Mouse (Mus musculus): ENCODE data around the gene Olfr1504. TPM values are rescaled to one million over a fixed set of nuclear protein-coding genes. Genes with fewer than 3 reads are reported as not detected.
"Not testable (repeated sequence)": the region's sequence is repeated elsewhere in the genome, so short reads cannot be mapped to it uniquely, and the experiment has no call there.

Gene Olfr1504
- not detected in 2 replicates for polyA plus RNA-seq (2012; rRNA removed)

DNA sequence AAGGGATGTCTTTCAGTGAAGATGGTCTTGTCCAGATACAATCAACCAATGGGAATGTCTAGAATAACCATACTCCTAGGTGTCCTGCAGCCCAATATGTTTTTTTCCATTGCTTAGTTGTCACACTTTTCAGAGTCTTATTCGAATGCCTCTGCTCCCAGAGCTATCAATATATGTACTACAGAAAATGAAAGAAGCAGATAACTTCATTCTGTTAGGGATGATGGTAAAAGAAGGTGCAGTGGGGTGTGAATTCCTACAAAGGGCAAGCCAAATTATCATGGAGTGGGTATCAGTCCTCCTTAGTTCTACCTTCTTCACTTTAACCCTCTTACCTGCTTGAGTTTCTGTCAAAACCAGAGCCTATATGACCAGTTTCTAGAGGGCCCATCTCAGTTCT lies at the start of gene Olfr1504:
Gene Olfr1504, minus strand, starts transcription at position 101 of the 400 bp plus-strand sequence.
- H3K27me3 ChIP-seq (ENCODE audit: control insufficient read depth, insufficient read depth, low read length) = no peaks in the 10 kb centered on the region
- no peak within 1 kb of the TSS for H3K27ac ChIP-seq (ENCODE audit: insufficient read depth, low read depth, low read length)
- WGBS = 42% methylated on average over 1 of the region's 1 CpGs
- no peaks in the 10 kb centered on the region for H3K4me1 ChIP-seq (ENCODE audit: control insufficient read depth, insufficient read depth, insufficient read length, low read length)
- H3K4me3 ChIP-seq (ENCODE audit: low read depth, low read length) = no peak within 1 kb of the TSS
- TF ChIP-seq POLR2A (IDR thresholded peaks at IDR 0.05; ENCODE audit: low read depth, low read length) (no peak), CTCF (IDR thresholded peaks at IDR 0.05; ENCODE audit: extremely low read depth, insufficient read length, insufficient replicate concordance, low read depth, low read length) (no peak)
- H3K36me3 ChIP-seq (ENCODE audit: control insufficient read depth, insufficient read depth, low read length) = no peaks in the 10 kb centered on the region

GRCm38 (mm10) chr19:13913230-13913629 lies 15.5 kb upstream of the Olfr1504 start, which contains the start of gene Olfr1505:
TSS of gene Olfr1505 (plus strand) at chr19:13913530.
- H3K27ac ChIP-seq (ENCODE audit: insufficient read depth, low read depth, low read length) = no peak within 1 kb of the TSS
- H3K4me3 ChIP-seq (ENCODE audit: low read depth, low read length) = no peak within 1 kb of the TSS
- H3K27me3 ChIP-seq (ENCODE audit: control insufficient read depth, insufficient read depth, low read length) = no peaks in the 10 kb centered on the region
- no peaks in the 10 kb centered on the region for H3K36me3 ChIP-seq (ENCODE audit: control insufficient read depth, insufficient read depth, low read length)
- WGBS = 70% methylated on average over 2 of the region's 2 CpGs
- no peak for TF ChIP-seq CTCF (IDR thresholded peaks at IDR 0.05; ENCODE audit: extremely low read depth, insufficient read length, insufficient replicate concordance, low read depth, low read length)
- no peaks in the 10 kb centered on the region for H3K4me1 ChIP-seq (ENCODE audit: control insufficient read depth, insufficient read depth, insufficient read length, low read length)

DNA sequence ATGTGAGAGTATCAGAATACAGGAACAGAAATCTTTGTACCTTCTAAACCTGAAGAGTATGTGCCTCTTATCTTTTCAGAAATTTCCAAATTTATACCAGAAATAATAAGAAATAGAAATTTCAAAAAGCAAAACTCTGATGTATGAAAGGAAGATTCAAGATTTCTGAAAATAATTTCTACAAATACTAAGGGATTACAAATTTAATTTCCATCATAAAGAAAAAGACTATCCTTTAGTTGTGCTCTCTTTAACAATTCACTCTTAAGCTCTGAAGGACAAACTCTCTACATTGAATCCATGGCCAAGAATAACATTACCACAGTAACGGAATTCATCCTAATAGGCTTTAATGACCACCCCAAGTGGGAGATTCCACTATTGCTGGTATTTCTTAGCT lies 36.2 kb downstream of the Olfr1504 start, which contains the start of gene Olfr1502:
Gene Olfr1502, plus strand, starts transcription at position 301 of the 400 bp plus-strand sequence.
- Histone ChIP-seq H3K4me3 (ENCODE audit: low read depth, low read length) (no peak within 1 kb of the TSS), H3K27me3 (ENCODE audit: control insufficient read depth, insufficient read depth, low read length) (no peaks in the 10 kb centered on the region), H3K4me1 (ENCODE audit: control insufficient read depth, insufficient read depth, insufficient read length, low read length) (no peaks in the 10 kb centered on the region), H3K36me3 (ENCODE audit: control insufficient read depth, insufficient read depth, low read length) (no peaks in the 10 kb centered on the region), H3K27ac (ENCODE audit: insufficient read depth, low read depth, low read length) (no peak within 1 kb of the TSS)
- WGBS = 82% methylated on average over 1 of the region's 1 CpGs
- TF ChIP-seq POLR2A (IDR thresholded peaks at IDR 0.05; ENCODE audit: low read depth, low read length) = no peak

DNA sequence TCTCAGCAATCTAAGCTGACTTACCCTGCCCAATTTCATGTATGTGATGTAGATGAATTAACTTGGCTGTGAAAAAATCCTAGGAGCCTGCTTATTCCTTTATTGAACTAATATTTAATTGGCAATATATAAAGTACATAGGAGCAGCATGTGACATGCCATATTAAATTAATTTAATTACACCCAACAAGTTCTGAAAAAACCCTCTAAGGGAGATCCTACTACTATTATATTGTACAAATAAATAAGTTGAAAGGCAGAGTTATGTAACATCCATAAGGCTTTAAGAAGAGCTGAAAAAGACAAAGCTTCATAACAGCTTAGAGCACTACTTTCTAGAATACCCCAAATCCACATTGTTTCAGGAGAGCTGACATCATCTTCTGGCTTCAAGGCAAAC lies 47.1 kb downstream of the Olfr1504 start, which contains the start of gene Olfr1501:
Gene Olfr1501, minus strand, starts transcription at position 101 of the 400 bp plus-strand sequence.
- not testable (repeated sequence) for H3K27ac ChIP-seq (ENCODE audit: insufficient read depth, low read depth, low read length); H3K27me3 ChIP-seq (ENCODE audit: control insufficient read depth, insufficient read depth, low read length); H3K36me3 ChIP-seq (ENCODE audit: control insufficient read depth, insufficient read depth, low read length); H3K4me3 ChIP-seq (ENCODE audit: low read depth, low read length); H3K4me1 ChIP-seq (ENCODE audit: control insufficient read depth, insufficient read depth, insufficient read length, low read length)

Other genes with a start within 250 kb of the Olfr1504 start
- not detected in 2 replicates for gene Olfr1490, start 246.8 kb downstream of the Olfr1504 start, polyA plus RNA-seq (2012; rRNA removed)
- gene Olfr1491, start 200.7 kb downstream of the Olfr1504 start, polyA plus RNA-seq (2012; rRNA removed) = not detected in 2 replicates
- not detected in 2 replicates for gene Olfr1493-ps1, start 174.7 kb downstream of the Olfr1504 start, polyA plus RNA-seq (2012; rRNA removed)
- gene Olfr1494, start 158.2 kb downstream of the Olfr1504 start, polyA plus RNA-seq (2012; rRNA removed) = not detected in 2 replicates
- not detected in 2 replicates for gene Olfr1495, start 133.3 kb downstream of the Olfr1504 start, polyA plus RNA-seq (2012; rRNA removed)
- gene Olfr1496, start 120.0 kb downstream of the Olfr1504 start, polyA plus RNA-seq (2012; rRNA removed) = not detected in 2 replicates
- not detected in 2 replicates for gene Olfr1497, start 99.7 kb downstream of the Olfr1504 start, polyA plus RNA-seq (2012; rRNA removed)
- not detected in 2 replicates for gene Olfr1499, start 78.5 kb downstream of the Olfr1504 start, polyA plus RNA-seq (2012; rRNA removed)
- gene Olfr1500, start 67.4 kb downstream of the Olfr1504 start, polyA plus RNA-seq (2012; rRNA removed) = not detected in 2 replicates
- not detected in 2 replicates for gene Olfr1501, start 47.2 kb downstream of the Olfr1504 start, polyA plus RNA-seq (2012; rRNA removed)
- gene Olfr1502, start 36.1 kb downstream of the Olfr1504 start, polyA plus RNA-seq (2012; rRNA removed) = not detected in 2 replicates
- gene Olfr1505, start 15.6 kb upstream of the Olfr1504 start, polyA plus RNA-seq (2012; rRNA removed) = not detected in 2 replicates